8 mouse cellular contexts compared by ENCODE assay signal in the genomic region with DNA sequence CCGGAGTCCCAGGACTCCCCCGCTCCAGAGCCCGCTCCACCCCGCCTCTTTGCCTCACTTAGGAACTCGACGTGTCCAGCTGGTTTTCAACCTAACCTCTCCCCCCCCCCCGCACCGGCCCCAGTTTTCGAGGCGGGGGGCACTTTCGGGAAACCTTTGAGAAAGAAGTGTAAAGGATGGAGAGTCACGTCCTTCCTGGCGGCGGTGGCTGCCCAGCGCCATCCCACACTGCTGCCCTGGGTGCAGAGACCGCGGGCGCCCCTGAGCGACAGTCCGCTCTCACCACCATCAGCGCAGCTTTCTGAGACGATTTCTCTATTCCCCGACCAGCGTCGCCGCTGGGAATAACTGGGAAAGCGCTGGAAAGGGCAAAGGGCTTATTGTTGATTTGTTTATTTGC. TPM values are rescaled to one million over a fixed set of nuclear protein-coding genes. Genes with fewer than 3 reads are reported as not detected.
A peak's percentile ranks its signal among the peaks of the same experiment; 100 is the strongest.
DNase-seq lines count a peak whose midpoint lies in the region; ATAC-seq lines count a peak whose summit lies in the region.

No protein-coding gene starts in this region.

- H3K27me3 ChIP-seq in forebrain, embryonic 11.5 days (ENCODE audit: control insufficient read depth, insufficient read depth, low read length) = peaks cover 64% of the 10 kb centered on the region
- peaks cover 88% of the 10 kb centered on the region for H3K27me3 ChIP-seq in hindbrain, embryonic 12.5 days
- peaks cover 28% of the 10 kb centered on the region for H3K27me3 ChIP-seq in limb, embryonic 15.5 days
- H3K27me3 ChIP-seq in midbrain, embryonic 16.5 days (ENCODE audit: control insufficient read depth, insufficient read depth, low read depth, low read length) = peaks cover 34% of the 10 kb centered on the region

- peak overlapping the region; percentile 42 for H3K4me3 ChIP-seq in brown adipose tissue, adult 24 weeks (ENCODE audit: insufficient read depth, low read depth, low read length)
- H3K4me3 ChIP-seq in forebrain, embryonic 11.5 days (ENCODE audit: low read depth, low read length) = peak overlapping the region; percentile 46
- H3K4me3 ChIP-seq in hindbrain, embryonic 12.5 days = peak overlapping the region; percentile 54
- H3K4me3 ChIP-seq in limb, embryonic 15.5 days = peak overlapping the region; percentile 61
- peak overlapping the region; percentile 43 for H3K4me3 ChIP-seq in midbrain, embryonic 16.5 days (ENCODE audit: low read depth, low read length)

- H3K27ac ChIP-seq in brown adipose tissue, adult 24 weeks (replicated peaks; ENCODE audit: low read depth, low read length) = no peak overlapping the region
- no peak overlapping the region for H3K27ac ChIP-seq in forebrain, embryonic 11.5 days (ENCODE audit: low read depth, low read length)
- H3K27ac ChIP-seq in hindbrain, embryonic 12.5 days = no peak overlapping the region
- H3K27ac ChIP-seq in limb, embryonic 15.5 days = peak overlapping the region; percentile 90
- no peak overlapping the region for H3K27ac ChIP-seq in midbrain, embryonic 16.5 days (ENCODE audit: low read length)

- peak; percentile 75 for DNase-seq in forebrain, embryonic 11.5 days (ENCODE audit: low spot score)
- DNase-seq in left cerebral cortex, postnatal 25 days (ENCODE audit: low spot score in 2 of 2) = no peak
- DNase-seq in cerebellum, adult 11-12 months = no peak
- no peak for DNase-seq in right cerebral cortex, adult 18-20 months

- H3K4me2 ChIP-seq in forebrain, embryonic 11.5 days (ENCODE audit: low read depth, low read length, severe bottlenecking) = peak overlapping the region; percentile 53
- peak overlapping the region; percentile 83 for H3K4me2 ChIP-seq in hindbrain, embryonic 12.5 days (replicated peaks)
- peak overlapping the region; percentile 85 for H3K4me2 ChIP-seq in limb, embryonic 15.5 days
- H3K4me2 ChIP-seq in midbrain, embryonic 16.5 days (ENCODE audit: low read length) = peak overlapping the region; percentile 67

- no peaks in the 10 kb centered on the region for H3K9me3 ChIP-seq in forebrain, embryonic 11.5 days (ENCODE audit: control insufficient read depth, low read length)
- no peaks in the 10 kb centered on the region for H3K9me3 ChIP-seq in hindbrain, embryonic 12.5 days (replicated peaks)
- H3K9me3 ChIP-seq in limb, embryonic 15.5 days = no peaks in the 10 kb centered on the region
- no peaks in the 10 kb centered on the region for H3K9me3 ChIP-seq in midbrain, embryonic 16.5 days (replicated peaks; ENCODE audit: control insufficient read depth, low read length, poor library complexity, severe bottlenecking)

- no peaks in the 10 kb centered on the region for H3K36me3 ChIP-seq in forebrain, embryonic 11.5 days (ENCODE audit: control insufficient read depth, insufficient read depth, low read length)
- no peaks in the 10 kb centered on the region for H3K36me3 ChIP-seq in hindbrain, embryonic 12.5 days
- H3K36me3 ChIP-seq in limb, embryonic 15.5 days = peaks cover 7% of the 10 kb centered on the region; the same call in 1 of the 2 replicates
- no peaks in the 10 kb centered on the region for H3K36me3 ChIP-seq in midbrain, embryonic 16.5 days (ENCODE audit: control insufficient read depth, insufficient read depth, low read length)

- ATAC-seq in forebrain, embryonic 11.5 days (replicated peaks; ENCODE audit: low FRiP score) = no peak; the same call in 1 of the 2 replicates
- no peak for ATAC-seq in hindbrain, embryonic 12.5 days (ENCODE audit: low FRiP score)
- ATAC-seq in limb, embryonic 15.5 days (ENCODE audit: insufficient number of reproducible peaks, low FRiP score, low TSS enrichment, low read depth) = no peak
- ATAC-seq in midbrain, embryonic 16.5 days = no peak

- peaks cover 2% of the 10 kb centered on the region; the same call in 1 of the 2 replicates for H3K4me1 ChIP-seq in brown adipose tissue, adult 24 weeks (ENCODE audit: control insufficient read depth, insufficient read depth, insufficient read length, low read length)
- H3K4me1 ChIP-seq in forebrain, embryonic 11.5 days (replicated peaks; ENCODE audit: control insufficient read depth, insufficient read depth, low read length) = peaks cover 9% of the 10 kb centered on the region; the same call in 1 of the 2 replicates
- peaks cover 47% of the 10 kb centered on the region for H3K4me1 ChIP-seq in hindbrain, embryonic 12.5 days
- peaks cover 54% of the 10 kb centered on the region for H3K4me1 ChIP-seq in limb, embryonic 15.5 days
- H3K4me1 ChIP-seq in midbrain, embryonic 16.5 days (ENCODE audit: control insufficient read depth, insufficient read depth, low read length) = peaks cover 38% of the 10 kb centered on the region

- intact Hi-C loops in left cerebral cortex, postnatal 25 days (cut with DNase I) = loop anchor here (5.0 kb wide), 2 partner anchors 81 to 396 kb away; no protein-coding TSS in a partner anchor

- WGBS in forebrain, embryonic 11.5 days = 0% methylated on average over 27 of the region's 27 CpGs
- WGBS in hindbrain, embryonic 12.5 days = under 1% methylated on average over 27 of the region's 27 CpGs
- WGBS in limb, embryonic 15.5 days = under 1% methylated on average over 27 of the region's 27 CpGs
- WGBS in midbrain, embryonic 16.5 days = 0% methylated on average over 27 of the region's 27 CpGs

- 0 out of 2 replicates have a peak overlapping the region, but pooled peaks have one; percentile 16 for H3K9ac ChIP-seq in forebrain, embryonic 11.5 days (ENCODE audit: low read length)
- no peak overlapping the region for H3K9ac ChIP-seq in hindbrain, embryonic 12.5 days
- H3K9ac ChIP-seq in limb, embryonic 15.5 days = 0 out of 2 replicates have a peak overlapping the region, but pooled peaks have one; percentile 21
- no peak overlapping the region for H3K9ac ChIP-seq in midbrain, embryonic 16.5 days (ENCODE audit: low read depth, low read length)

RNA-seq across cellular contexts. Expression of gene Bmp4, which starts 1.8 kb away (rescaled TPM):
- 1.6 TPM in 1 of 2 replicates, not detected in the other for polyA plus RNA-seq in brown adipose tissue, adult 24 weeks (2012; ENCODE audit: insufficient read depth, insufficient read length, missing spikeins)
- polyA plus RNA-seq in forebrain, embryonic 11.5 days (2014; fragmentation: Nextera tagmentation; extraction: Ambion mirVana) = 15.1 and 19.4 TPM in 2 replicates
- 16.6 and 25.0 TPM in 2 replicates for polyA plus RNA-seq in hindbrain, embryonic 12.5 days (2016; fragmentation: Nextera tagmentation; extraction: Ambion mirVana)
- 30.9 and 42.4 TPM in 2 replicates for polyA plus RNA-seq in limb, embryonic 15.5 days (2015; fragmentation: Nextera tagmentation; extraction: Ambion mirVana)
- 5.5 and 6.5 TPM in 2 replicates for polyA plus RNA-seq in midbrain, embryonic 16.5 days (2015; fragmentation: Nextera tagmentation; extraction: Ambion mirVana)
- total RNA-seq in left cerebral cortex, postnatal 25 days (2021) = 1 to 10 TPM; 7.1 to 8.5 TPM

RNA-seq across cellular contexts. Expression of gene Gm15217, which starts 9.4 kb away (rescaled TPM):
- polyA plus RNA-seq in brown adipose tissue, adult 24 weeks (2012; ENCODE audit: insufficient read depth, insufficient read length, missing spikeins) = not detected in 2 replicates
- polyA plus RNA-seq in forebrain, embryonic 11.5 days (2014; fragmentation: Nextera tagmentation; extraction: Ambion mirVana) = not detected in 2 replicates
- polyA plus RNA-seq in hindbrain, embryonic 12.5 days (2016; fragmentation: Nextera tagmentation; extraction: Ambion mirVana) = not detected in 2 replicates
- 0.28 TPM in 1 of 2 replicates, not detected in the other for polyA plus RNA-seq in limb, embryonic 15.5 days (2015; fragmentation: Nextera tagmentation; extraction: Ambion mirVana)
- polyA plus RNA-seq in midbrain, embryonic 16.5 days (2015; fragmentation: Nextera tagmentation; extraction: Ambion mirVana) = not detected in 2 replicates
- total RNA-seq in left cerebral cortex, postnatal 25 days (2021) = not detected

Comparison
In these comparisons a context has a peak if more than half of its experiments do, and no peak if none do; other contexts are left out.
1. H3K9ac ChIP-seq: peak in forebrain, embryonic 11.5 days (single experiment) and limb, embryonic 15.5 days (single experiment); none in hindbrain, embryonic 12.5 days (single experiment) and midbrain, embryonic 16.5 days (single experiment).
2. Peak in every context shown above with its lines, with median percentiles within 50 percentile points of each other: H3K4me3 ChIP-seq and H3K4me2 ChIP-seq.